ENCODE assay signal across 8 mouse cellular contexts in genomic region chr4:57812916-57813575, GRCm38 (mm10).
DNase-seq lines count a peak whose midpoint lies in the region; ATAC-seq lines count a peak whose summit lies in the region.

No protein-coding gene starts in this region.

- no peaks in the 10 kb centered on the region for H3K9me3 ChIP-seq in kidney, embryonic 14.5 days (ENCODE audit: control insufficient read depth, low read length)
- H3K9me3 ChIP-seq in midbrain, embryonic 13.5 days, result no peaks in the 10 kb centered on the region

- no peak overlapping the region for H3K4me3 ChIP-seq in kidney, embryonic 14.5 days (ENCODE audit: low read length)
- H3K4me3 ChIP-seq in midbrain, embryonic 13.5 days (replicated peaks), result no peak overlapping the region

- no peaks in the 10 kb centered on the region for H3K27me3 ChIP-seq in kidney, embryonic 14.5 days (ENCODE audit: control insufficient read depth, insufficient read depth, low read length)
- H3K27me3 ChIP-seq in midbrain, embryonic 13.5 days, result no peaks in the 10 kb centered on the region

- H3K9ac ChIP-seq in kidney, embryonic 14.5 days (ENCODE audit: low read depth, low read length), result no peak overlapping the region
- H3K9ac ChIP-seq in midbrain, embryonic 13.5 days (replicated peaks), result no peak overlapping the region

- no peak for ATAC-seq in kidney, embryonic 14.5 days (ENCODE audit: low FRiP score, low TSS enrichment)
- no peak for ATAC-seq in midbrain, embryonic 13.5 days

- no peak overlapping the region for H3K4me2 ChIP-seq in kidney, embryonic 14.5 days (replicated peaks; ENCODE audit: low read depth, low read length)
- no peak overlapping the region for H3K4me2 ChIP-seq in midbrain, embryonic 13.5 days (replicated peaks)

- H3K36me3 ChIP-seq in kidney, embryonic 14.5 days (ENCODE audit: control insufficient read depth, insufficient read depth, low read length), result no peaks in the 10 kb centered on the region
- no peaks in the 10 kb centered on the region for H3K36me3 ChIP-seq in midbrain, embryonic 13.5 days

- peak overlapping the region; percentile 42; the same call in 1 of the 2 replicates for H3K27ac ChIP-seq in kidney, embryonic 14.5 days (ENCODE audit: low read depth, low read length)
- no peak overlapping the region; the same call in 1 of the 2 replicates for H3K27ac ChIP-seq in midbrain, embryonic 13.5 days

- DNase-seq in right cerebral cortex, postnatal 14 days, result peak; percentile 28
- no peak for DNase-seq in right cerebral cortex, postnatal 4 days
- peak; percentile 98 for DNase-seq in heart, adult 11 months
- DNase-seq in lung, postnatal 14 days, result peak; percentile 53
- DNase-seq in frontal cortex, postnatal 10 days (ENCODE audit: low spot score in 2 of 2), result no peak
- DNase-seq in ovary, postnatal 36 days (ENCODE audit: low spot score), result no peak

- WGBS in kidney, embryonic 14.5 days, result 30% methylated on average over 7 of the region's 7 CpGs
- 59% methylated on average over 7 of the region's 7 CpGs for WGBS in midbrain, embryonic 13.5 days

- 0 out of 2 replicates have a peak, but pooled peaks cover 3% of the 10 kb centered on the region for H3K4me1 ChIP-seq in kidney, embryonic 14.5 days (ENCODE audit: control insufficient read depth, insufficient read depth, low read length)
- no peaks in the 10 kb centered on the region for H3K4me1 ChIP-seq in midbrain, embryonic 13.5 days (replicated peaks)

Comparison
In these comparisons a context has a peak if more than half of its experiments do, and no peak if none do; other contexts are left out.
1. DNase-seq: peak in right cerebral cortex, postnatal 14 days (single experiment), heart, adult 11 months (single experiment) and lung, postnatal 14 days (single experiment); none in right cerebral cortex, postnatal 4 days (single experiment), frontal cortex, postnatal 10 days (0 of 2) and ovary, postnatal 36 days (single experiment).